Mouse (Mus musculus) limb, embryonic 10.5 days (tissue): ENCODE data around the gene Rpap2. TPM values are rescaled to one million over a fixed set of nuclear protein-coding genes. Genes with fewer than 3 reads are reported as not detected.

ENCODE experiments used
- DNase-seq: peaks from one replicate; pipeline ENCODE4 v3.0.0-alpha.2; 2017; ENCODE audit warnings: low spot score
- H3K27ac ChIP-seq: fragments of 300-500 bp; sonication (generic); 2 replicates; pipeline ENCODE4 v1.5.1; 2016; ENCODE audit warnings: mild to moderate bottlenecking
- H3K27me3 ChIP-seq: fragments of 300-500 bp; sonication (generic); 2 replicates; pipeline ENCODE4 v1.6.1; 2016; ENCODE audit warnings: low read depth, mild to moderate bottlenecking; ENCODE audit not compliant: poor library complexity, severe bottlenecking
- H3K36me3 ChIP-seq: fragments of 300-500 bp; sonication (generic); 2 replicates; pipeline ENCODE4 v1.6.1; 2016; ENCODE audit warnings: mild to moderate bottlenecking, moderate library complexity
- H3K4me1 ChIP-seq: fragments of 300-500 bp; sonication (generic); 2 replicates; pipeline ENCODE4 v1.6.1; 2016
- H3K4me3 ChIP-seq: fragments of 300-500 bp; sonication (generic); 2 replicates; pipeline ENCODE4 v1.5.1; 2016; ENCODE audit warnings: mild to moderate bottlenecking, moderate library complexity
- H3K9me3 ChIP-seq: fragments of 300-500 bp; sonication (generic); replicated peaks from 2 replicates; pipeline ENCODE4 v1.6.1; 2016; ENCODE audit warnings: mild to moderate bottlenecking
- WGBS: fragments of 180-500 bp; shearing (Covaris S2); methylation state at CpG from one replicate; pipeline ENCODE4 v1.1.7; 2016; 5-methylcytosine and 5-hydroxymethylcytosine counted together
- polyA plus RNA-seq: library from polyadenylated mRNA; unstranded; fragments of >200 nt; fragmentation: Nextera tagmentation; extraction: Ambion mirVana; gene quantifications from 2 replicates; pipeline ENCODE4 v1.2.1, GENCODE M21; 2016

Gene Rpap2
- 19.0 and 22.7 TPM in 2 replicates for polyA plus RNA-seq

DNA sequence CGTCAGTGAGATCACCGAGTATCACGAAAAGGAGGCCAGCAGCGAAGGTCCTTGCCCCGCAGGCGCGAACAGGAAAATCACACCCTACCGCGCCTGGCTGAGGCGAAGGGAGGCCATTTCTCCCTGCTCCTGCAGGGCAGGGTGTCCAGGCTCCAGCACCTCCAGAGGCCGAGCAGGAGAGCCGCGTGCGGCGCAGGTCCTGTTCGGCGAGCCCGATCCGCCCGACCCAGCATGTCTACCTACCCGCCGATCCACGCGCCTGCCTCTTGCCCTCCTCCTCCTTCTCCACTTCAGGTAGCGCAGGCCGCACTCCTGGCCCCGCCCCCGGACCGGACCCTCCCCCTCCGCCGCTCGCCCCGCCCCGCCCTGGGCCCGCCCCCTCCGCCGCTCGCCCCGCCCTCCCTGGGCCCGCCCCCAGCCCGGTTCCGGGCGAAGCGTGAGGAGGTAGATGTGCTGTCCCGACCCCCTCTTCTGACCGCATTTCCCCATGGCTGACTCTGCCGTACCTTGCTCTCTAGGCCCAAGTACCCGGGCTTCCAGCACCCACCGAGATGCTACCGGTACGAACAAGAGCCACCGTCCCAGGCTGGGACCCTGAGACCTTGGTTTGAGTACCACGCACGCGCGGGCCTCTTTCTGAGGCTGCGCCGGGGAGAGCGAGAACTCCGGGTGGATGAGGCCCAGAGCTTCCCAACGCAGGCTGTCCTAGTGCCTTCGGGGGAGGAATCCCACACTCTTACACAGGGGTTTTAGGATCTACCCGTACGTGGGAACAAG lies at the start of gene Rpap2, which contains the start of gene Glmn:
Rpap2 (plus strand) TSS at position 73 of the 777 bp plus-strand sequence.
Glmn (minus strand) TSS at position 588 of the 777 bp plus-strand sequence.
- peak within 1 kb of the TSS; percentile 82 for H3K4me3 ChIP-seq
- WGBS = under 1% methylated on average over 57 of the region's 64 CpGs
- no peaks in the 10 kb centered on the region for H3K9me3 ChIP-seq
- H3K27me3 ChIP-seq = no peaks in the 10 kb centered on the region
- peak; percentile 95 for DNase-seq
- H3K36me3 ChIP-seq = peaks cover 28% of the 10 kb centered on the region
- H3K27ac ChIP-seq = peak within 1 kb of the TSS; percentile 95
- H3K4me1 ChIP-seq = peaks cover 10% of the 10 kb centered on the region

DNA sequence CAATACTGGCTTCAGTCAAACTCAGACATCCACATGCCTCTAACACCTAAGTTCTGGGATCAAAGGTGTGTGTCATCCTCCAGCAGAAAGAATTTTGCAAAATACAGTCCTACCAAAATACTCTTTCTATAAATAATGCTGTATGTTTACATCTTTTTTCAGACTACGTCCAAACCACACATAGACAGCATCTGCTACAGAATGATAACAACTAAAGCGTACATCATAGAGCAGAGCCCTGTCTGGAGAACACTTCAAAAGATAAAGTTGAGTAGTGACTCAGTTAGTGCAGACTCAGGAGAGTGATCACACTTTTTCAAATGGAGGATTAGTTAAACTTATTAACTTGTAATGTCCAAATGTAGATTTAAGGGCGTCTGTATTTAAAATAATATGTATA lies 49.2 kb upstream of the Rpap2 start:
- no peaks in the 10 kb centered on the region for H3K9me3 ChIP-seq
- H3K27me3 ChIP-seq = no peaks in the 10 kb centered on the region
- no peak overlapping the region for H3K4me3 ChIP-seq
- WGBS = 88% methylated on average over 3 of the region's 3 CpGs
- H3K36me3 ChIP-seq = peaks cover 31% of the 10 kb centered on the region
- no peak overlapping the region for H3K27ac ChIP-seq
- H3K4me1 ChIP-seq = no peaks in the 10 kb centered on the region
- DNase-seq = no peak

DNA sequence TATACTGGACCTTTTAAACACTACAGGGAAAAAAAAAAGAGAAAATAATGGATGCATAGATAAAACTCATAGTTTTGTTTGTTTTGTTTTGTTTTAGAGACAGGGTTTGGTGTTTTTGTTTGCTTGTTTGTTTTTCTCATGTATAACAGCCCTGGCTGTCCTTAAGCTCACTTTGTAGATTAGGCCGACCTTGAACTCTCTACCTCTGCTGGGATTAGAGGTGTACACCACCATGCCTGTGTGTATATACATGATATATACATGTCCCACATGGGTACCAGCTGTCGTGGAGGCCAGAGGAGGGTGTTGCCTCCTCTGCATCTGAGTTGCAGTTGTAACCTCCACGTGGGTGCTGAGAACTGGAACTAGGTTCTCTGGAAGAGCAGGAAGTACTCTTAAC lies 48.7 kb upstream of the Rpap2 start:
- no peak for DNase-seq
- no peak overlapping the region for H3K4me3 ChIP-seq
- H3K4me1 ChIP-seq = no peaks in the 10 kb centered on the region
- no peak overlapping the region for H3K27ac ChIP-seq
- no peaks in the 10 kb centered on the region for H3K27me3 ChIP-seq
- H3K9me3 ChIP-seq = no peaks in the 10 kb centered on the region
- H3K36me3 ChIP-seq = peaks cover 31% of the 10 kb centered on the region
- 91% methylated on average over 3 of the region's 3 CpGs for WGBS

GRCm38 (mm10) chr5:107554336-107554735 lies 42.8 kb upstream of the Rpap2 start:
- 52% methylated on average over 5 of the region's 5 CpGs for WGBS
- Histone ChIP-seq H3K36me3 (peaks cover 64% of the 10 kb centered on the region), H3K27ac (no peak overlapping the region), H3K4me1 (no peaks in the 10 kb centered on the region), H3K4me3 (no peak overlapping the region), H3K27me3 (no peaks in the 10 kb centered on the region), H3K9me3 (no peaks in the 10 kb centered on the region)
- no peak for DNase-seq

DNA sequence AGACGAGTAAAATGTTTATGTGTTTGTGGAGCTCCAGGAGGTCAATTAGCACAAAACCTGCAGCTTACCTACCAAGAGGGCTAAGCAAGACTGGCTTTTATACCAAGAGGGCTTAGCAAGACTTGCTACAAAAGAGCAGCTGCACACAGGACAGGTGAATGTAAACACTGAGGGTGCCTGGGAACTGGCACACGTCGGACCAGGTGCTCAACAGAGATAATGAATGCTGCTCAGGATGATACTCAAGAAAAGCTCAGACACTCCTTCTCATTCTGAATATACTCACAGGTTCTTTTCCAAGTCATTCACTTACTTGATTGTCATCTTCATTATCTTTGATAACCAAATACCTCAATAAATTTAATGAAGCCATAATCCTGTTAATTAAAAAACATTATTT lies 40.2 kb upstream of the Rpap2 start:
- Histone ChIP-seq H3K4me1 (no peaks in the 10 kb centered on the region), H3K9me3 (no peaks in the 10 kb centered on the region), H3K27me3 (no peaks in the 10 kb centered on the region), H3K27ac (no peak overlapping the region), H3K36me3 (peaks cover 74% of the 10 kb centered on the region), H3K4me3 (no peak overlapping the region)
- DNase-seq = no peak
- WGBS = 92% methylated on average over 3 of the region's 3 CpGs

DNA sequence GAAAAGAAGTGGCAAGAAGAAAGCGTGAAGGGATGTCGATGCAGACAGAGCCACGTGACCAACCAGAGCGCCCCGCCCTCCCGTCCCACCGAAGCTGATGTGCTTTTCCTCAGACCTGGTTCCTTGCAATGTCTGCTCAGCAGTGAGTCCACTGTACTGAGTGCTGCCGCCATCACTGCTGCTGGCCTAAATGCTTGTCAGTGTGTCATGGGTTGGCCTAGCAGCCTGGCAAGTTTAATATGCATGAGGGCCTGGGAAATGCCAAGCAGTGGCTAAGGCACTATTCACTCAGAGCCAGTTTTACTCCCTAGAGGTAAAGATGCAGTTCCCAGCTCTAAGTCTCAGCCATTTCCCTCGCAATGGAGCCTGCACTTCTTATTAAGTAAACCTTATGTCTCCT lies 28.0 kb upstream of the Rpap2 start:
- no peak for DNase-seq
- no peak overlapping the region for H3K4me3 ChIP-seq
- no peak overlapping the region for H3K27ac ChIP-seq
- H3K9me3 ChIP-seq = no peaks in the 10 kb centered on the region
- no peaks in the 10 kb centered on the region for H3K4me1 ChIP-seq
- 91% methylated on average over 9 of the region's 9 CpGs for WGBS
- H3K27me3 ChIP-seq = no peaks in the 10 kb centered on the region
- H3K36me3 ChIP-seq = peaks cover 67% of the 10 kb centered on the region

- peak overlapping the region; percentile 82 for H3K4me3 ChIP-seq
- H3K36me3 ChIP-seq = peaks cover 29% of the 10 kb centered on the region
- 0 out of 2 replicates have a peak overlapping the region, but pooled peaks have one; percentile 95 for H3K27ac ChIP-seq
- peaks cover 10% of the 10 kb centered on the region for H3K4me1 ChIP-seq
- 33% methylated on average over 4 of the region's 4 CpGs for WGBS
- no peaks in the 10 kb centered on the region for H3K27me3 ChIP-seq
- DNase-seq = no peak
- no peaks in the 10 kb centered on the region for H3K9me3 ChIP-seq
These were observed 1.2 kb downstream of the Rpap2 start for GRCm38 (mm10) chr5:107598380-107598779.

GRCm38 (mm10) chr5:107611224-107611623 lies 14.1 kb downstream of the Rpap2 start:
- Histone ChIP-seq H3K9me3 (no peaks in the 10 kb centered on the region), H3K4me1 (no peaks in the 10 kb centered on the region), H3K4me3 (no peak overlapping the region), H3K27ac (no peak overlapping the region), H3K36me3 (peaks cover 40% of the 10 kb centered on the region), H3K27me3 (no peaks in the 10 kb centered on the region)
- under 1% methylated on average over 2 of the region's 2 CpGs for WGBS
- peak; percentile 60 for DNase-seq

DNA sequence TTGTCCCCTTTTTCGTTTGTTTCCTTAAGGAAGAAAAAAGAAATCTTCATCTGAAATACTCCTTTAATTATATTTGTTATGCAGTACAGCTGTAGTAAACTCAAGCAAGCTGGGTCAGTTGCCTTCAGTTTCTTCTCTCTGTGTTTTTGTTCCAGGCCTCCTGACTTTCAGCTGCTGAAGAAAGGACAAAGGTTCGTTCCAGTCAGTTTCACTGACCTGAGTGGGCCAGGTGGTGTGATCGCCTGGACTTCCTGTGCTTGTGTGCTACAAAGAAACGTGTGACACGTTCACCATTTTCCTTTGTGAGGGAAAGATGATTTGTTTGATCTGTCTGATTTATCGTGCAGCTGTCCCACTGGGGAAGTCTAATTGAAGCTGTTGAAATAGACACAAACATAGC lies 20.8 kb downstream of the Rpap2 start:
- whole genome bisulfite sequencing = 91% methylated on average over 6 of the region's 6 CpGs
- H3K4me3 ChIP-seq = no peak overlapping the region
- peaks cover 77% of the 10 kb centered on the region for H3K36me3 ChIP-seq
- H3K27ac ChIP-seq = no peak overlapping the region
- H3K27me3 ChIP-seq = no peaks in the 10 kb centered on the region
- H3K4me1 ChIP-seq = no peaks in the 10 kb centered on the region
- DNase-seq = no peak
- no peaks in the 10 kb centered on the region for H3K9me3 ChIP-seq

DNA sequence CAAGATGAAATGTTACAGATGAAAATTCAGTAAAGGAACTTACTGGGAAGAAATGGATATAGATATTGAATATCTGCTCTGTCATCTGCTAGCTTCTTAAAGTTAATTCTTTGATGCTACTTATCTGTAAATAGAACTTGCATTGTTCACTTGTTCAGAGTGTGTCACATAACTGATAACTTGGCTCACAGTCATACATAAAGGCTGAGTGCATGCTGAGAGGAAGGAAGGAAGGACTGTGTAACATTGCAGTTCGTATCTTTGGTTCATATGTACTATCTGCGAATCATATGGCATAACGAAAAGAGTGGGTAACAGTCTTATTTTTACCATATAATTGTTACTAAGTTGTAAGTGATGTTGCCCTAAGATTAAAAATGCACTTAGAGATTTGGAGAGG lies 24.2 kb downstream of the Rpap2 start:
- Histone ChIP-seq H3K9me3 (no peaks in the 10 kb centered on the region), H3K27me3 (no peaks in the 10 kb centered on the region), H3K36me3 (peaks cover 66% of the 10 kb centered on the region), H3K4me1 (no peaks in the 10 kb centered on the region), H3K4me3 (no peak overlapping the region), H3K27ac (no peak overlapping the region)
- DNase-seq = no peak
- 96% methylated on average over 3 of the region's 3 CpGs for WGBS

GRCm38 (mm10) chr5:107633651-107634050 lies 36.5 kb downstream of the Rpap2 start:
- no peak for DNase-seq
- Histone ChIP-seq H3K9me3 (no peaks in the 10 kb centered on the region), H3K36me3 (peaks cover 25% of the 10 kb centered on the region), H3K4me1 (no peaks in the 10 kb centered on the region), H3K4me3 (no peak overlapping the region), H3K27me3 (no peaks in the 10 kb centered on the region), H3K27ac (no peak overlapping the region)
- 96% methylated on average over 4 of the region's 4 CpGs for WGBS

DNA sequence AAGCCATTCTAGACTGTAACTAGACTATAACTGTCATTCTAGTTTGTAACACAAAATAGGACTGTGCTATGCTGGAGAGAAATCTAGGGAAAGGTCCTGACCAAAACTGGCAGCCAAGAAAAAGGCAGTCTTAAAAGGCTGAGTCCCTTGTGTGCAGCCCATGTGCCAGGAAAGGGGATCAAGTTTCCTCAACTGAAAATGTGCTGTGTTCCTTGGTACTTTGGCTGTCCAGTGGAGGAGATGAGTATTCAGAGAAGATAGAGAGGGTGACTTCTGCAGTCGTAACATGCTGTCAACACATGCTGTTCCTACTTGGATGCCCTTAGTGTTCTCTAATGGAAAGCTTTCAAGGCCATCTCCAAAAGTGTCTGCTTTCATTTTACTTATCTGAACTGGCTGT lies 39.9 kb downstream of the Rpap2 start:
- Histone ChIP-seq H3K4me3 (no peak overlapping the region), H3K36me3 (peaks cover 10% of the 10 kb centered on the region), H3K27me3 (no peaks in the 10 kb centered on the region), H3K4me1 (no peaks in the 10 kb centered on the region), H3K9me3 (no peaks in the 10 kb centered on the region), H3K27ac (no peak overlapping the region)
- DNase-seq = no peak
- WGBS = 76% methylated on average over 1 of the region's 1 CpGs

DNA sequence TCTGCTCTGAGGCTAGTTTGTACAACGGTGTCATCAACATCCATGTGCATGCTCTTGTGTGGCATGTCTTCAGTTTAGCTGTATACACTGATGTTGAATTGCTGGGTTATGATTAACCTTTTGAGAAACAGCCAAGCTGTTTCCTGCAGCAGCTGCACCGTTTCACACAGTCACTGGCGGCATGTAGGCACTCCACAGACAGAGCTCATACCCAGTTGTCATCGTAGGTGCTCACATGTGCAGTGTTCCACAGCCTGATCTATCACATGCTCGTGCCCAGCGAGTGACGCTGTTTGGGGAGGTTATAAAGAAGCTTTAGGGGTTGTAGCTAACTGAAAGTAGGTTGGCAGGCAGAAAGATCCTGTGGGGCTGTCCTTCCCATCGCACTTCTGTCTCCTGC lies 41.2 kb downstream of the Rpap2 start:
- no peaks in the 10 kb centered on the region for H3K4me1 ChIP-seq

More for the DNA sequence above, 41.2 kb downstream of the Rpap2 start:
- 95% methylated on average over 8 of the region's 8 CpGs for WGBS
- H3K9me3 ChIP-seq = no peaks in the 10 kb centered on the region
- no peak overlapping the region for H3K4me3 ChIP-seq
- DNase-seq = no peak
- no peak overlapping the region for H3K27ac ChIP-seq
- H3K36me3 ChIP-seq = peaks cover 13% of the 10 kb centered on the region
- no peaks in the 10 kb centered on the region for H3K27me3 ChIP-seq
